Mouse (Mus musculus) hindbrain, embryonic 14.5 days (tissue): Measurements from ENCODE around the gene Slc22a12. TPM values are rescaled to one million over a fixed set of nuclear protein-coding genes. Genes with fewer than 3 reads are reported as not detected.

ENCODE experiments used
- ATAC-seq: fragments of 200-750 bp; cut with Nextera tagmentation; 2 replicates; pipeline ENCODE4 v1.8.0; 2017; ENCODE audit warnings: moderate number of reproducible peaks, mild to moderate bottlenecking, moderate TSS enrichment, moderate library complexity; ENCODE audit not compliant: low FRiP score
- DNase-seq: peaks from one replicate; pipeline ENCODE4 v3.0.0-alpha.2; 2015; ENCODE audit warnings: low spot score
- H3K27ac ChIP-seq: fragments of 300-500 bp; sonication (generic); 2 replicates; pipeline ENCODE4 v1.5.1; 2014; ENCODE audit warnings: mild to moderate bottlenecking, moderate library complexity
- H3K27me3 ChIP-seq: fragments of 300-500 bp; sonication (generic); 2 replicates; pipeline ENCODE4 v1.6.1; 2014; ENCODE audit warnings: mild to moderate bottlenecking, low read length, mixed read lengths; ENCODE audit not compliant: control insufficient read depth, insufficient read depth
- H3K36me3 ChIP-seq: fragments of 300-500 bp; sonication (generic); replicated peaks from 2 replicates; pipeline ENCODE4 v1.6.1; 2014; ENCODE audit not compliant: control insufficient read depth, insufficient read depth
- H3K4me1 ChIP-seq: fragments of 300-500 bp; sonication (generic); replicated peaks from 2 replicates; pipeline ENCODE4 v1.6.1; 2014; ENCODE audit warnings: antibody characterized with exemption, low read length, mixed read lengths; ENCODE audit not compliant: control insufficient read depth, insufficient read depth
- H3K4me2 ChIP-seq: fragments of 300-500 bp; sonication (generic); replicated peaks from 2 replicates; pipeline ENCODE4 v1.6.1; 2014; ENCODE audit warnings: mild to moderate bottlenecking, moderate library complexity
- H3K4me3 ChIP-seq: fragments of 300-500 bp; sonication (generic); replicated peaks from 2 replicates; pipeline ENCODE4 v1.5.1; 2014; ENCODE audit warnings: mild to moderate bottlenecking, low read length
- H3K9ac ChIP-seq: fragments of 300-500 bp; sonication (generic); 2 replicates; pipeline ENCODE4 v1.6.1; 2014
- H3K9me3 ChIP-seq: fragments of 300-500 bp; sonication (generic); 2 replicates; pipeline ENCODE4 v1.6.1; 2016; ENCODE audit warnings: low read length; ENCODE audit not compliant: control insufficient read depth
- WGBS: fragments of 180-500 bp; shearing (Covaris S2); extraction: QIAGEN DNeasy Blood & Tissue Kit; methylation state at CpG from one replicate; pipeline ENCODE4 v1.1.7; 2014; 5-methylcytosine and 5-hydroxymethylcytosine counted together
- polyA plus RNA-seq: library from polyadenylated mRNA; unstranded; fragments of >200 nt; fragmentation: Nextera tagmentation; extraction: Ambion mirVana; gene quantifications from 2 replicates; pipeline ENCODE4 v1.2.1, GENCODE M21; 2014

Slc22a12 gene
- polyA plus RNA-seq, 1 experiment from 2014 or later: not detected

GRCm38 (mm10) chr19:6534118-6534415 lies 8.8 kb downstream of the Slc22a12 start:
- Histone ChIP-seq H3K4me3 (no peak overlapping the region), H3K9ac (no peak overlapping the region), H3K27ac (no peak overlapping the region), H3K36me3 (no peaks in the 10 kb centered on the region; the same call in none of the 2 replicates), H3K27me3 (no peaks in the 10 kb centered on the region), H3K9me3 (no peaks in the 10 kb centered on the region), H3K4me2 (no peak overlapping the region), H3K4me1 (peaks cover 48% of the 10 kb centered on the region)
- ATAC-seq (no peak), DNase-seq (no peak)
- 30% methylated on average over 5 of the region's 5 CpGs for WGBS

- Histone ChIP-seq H3K27ac (no peak overlapping the region), H3K9ac (peak overlapping the region; percentile 66; the same call in 1 of the 2 replicates), H3K27me3 (no peaks in the 10 kb centered on the region), H3K9me3 (no peaks in the 10 kb centered on the region), H3K4me3 (no peak overlapping the region), H3K36me3 (no peaks in the 10 kb centered on the region; the same call in none of the 2 replicates), H3K4me2 (peak overlapping the region; percentile 54; the same call in 1 of the 2 replicates), H3K4me1 (peaks cover 50% of the 10 kb centered on the region)
- ATAC-seq: no peak
- no peak for DNase-seq
- WGBS: 60% methylated on average over 11 of the region's 11 CpGs
Observed at GRCm38 (mm10) chr19:6533290-6534117, 9.3 kb downstream of the Slc22a12 start.

DNA sequence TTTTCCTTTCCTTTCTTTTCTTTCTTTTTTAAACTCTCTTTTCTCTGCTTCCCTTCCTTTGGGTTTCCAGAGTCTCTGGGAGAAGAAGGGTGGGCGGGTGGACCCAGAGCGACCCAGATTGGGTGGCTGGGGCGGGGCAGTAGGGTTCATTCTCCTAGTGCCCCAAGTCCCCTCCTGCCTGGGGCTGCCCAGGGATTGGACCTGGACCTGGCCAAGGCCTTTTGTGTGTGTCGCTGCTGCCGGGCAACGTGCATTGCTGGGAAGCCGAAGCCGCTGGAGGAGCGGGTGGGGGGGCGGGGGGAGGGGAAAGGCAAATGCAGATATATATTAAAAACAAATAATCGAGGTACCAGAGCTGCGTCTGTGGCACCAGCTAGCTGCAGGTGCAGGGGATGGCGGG lies 10.2 kb downstream of the Slc22a12 start:
- DNase-seq (no peak), ATAC-seq (no peak)
- WGBS: 8% methylated on average over 13 of the region's 13 CpGs
- Histone ChIP-seq H3K4me1 (peaks cover 50% of the 10 kb centered on the region), H3K4me2 (peak overlapping the region; percentile 54), H3K27me3 (no peaks in the 10 kb centered on the region), H3K4me3 (peak overlapping the region; percentile 30; the same call in 1 of the 2 replicates), H3K36me3 (peaks cover 2% of the 10 kb centered on the region), H3K27ac (peak overlapping the region; percentile 73), H3K9me3 (no peaks in the 10 kb centered on the region), H3K9ac (peak overlapping the region; percentile 66; the same call in 1 of the 2 replicates)

- Histone ChIP-seq H3K36me3 (peaks cover 9% of the 10 kb centered on the region), H3K4me3 (peak overlapping the region; percentile 30), H3K27ac (peak overlapping the region; percentile 73), H3K4me2 (peak overlapping the region; percentile 54), H3K9me3 (no peaks in the 10 kb centered on the region), H3K4me1 (peaks cover 50% of the 10 kb centered on the region), H3K9ac (peak overlapping the region; percentile 66), H3K27me3 (no peaks in the 10 kb centered on the region)
- no peak for ATAC-seq
- WGBS: 2% methylated on average over 34 of the region's 36 CpGs
- DNase-seq: peak; percentile 46
Observed at GRCm38 (mm10) chr19:6531832-6532471, 10.9 kb downstream of the Slc22a12 start.

DNA sequence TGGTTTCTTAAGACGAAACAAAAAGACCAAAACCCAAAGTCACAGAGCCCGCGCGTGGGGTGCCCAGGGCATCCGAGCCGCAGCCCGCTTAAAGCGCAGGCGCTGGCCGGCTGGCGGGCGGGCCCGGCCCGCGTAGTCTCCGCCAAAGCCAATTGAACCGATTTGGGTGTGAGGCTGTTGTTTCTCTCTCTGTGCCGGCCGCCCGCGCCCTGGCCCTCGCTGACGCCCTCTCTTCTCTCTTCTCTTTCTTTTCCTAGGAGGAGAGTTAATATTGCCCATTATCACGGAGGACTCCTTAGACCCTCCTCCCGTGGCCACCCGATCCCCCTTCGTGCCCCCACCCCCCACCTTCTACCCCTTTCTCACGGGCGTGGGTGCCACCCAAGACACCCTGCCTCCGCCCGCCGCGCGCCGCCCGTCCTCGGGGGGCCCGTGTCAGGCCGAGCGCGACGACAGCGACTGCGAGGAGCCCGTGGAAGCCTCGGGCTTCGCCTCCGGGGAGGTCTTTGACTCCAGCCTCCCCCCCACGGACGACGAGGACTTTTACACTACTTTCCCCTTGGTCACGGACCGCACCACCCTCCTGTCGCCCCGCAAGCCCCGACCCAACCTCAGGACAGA lies 11.7 kb downstream of the Slc22a12 start:
- H3K4me2 ChIP-seq: peak overlapping the region; percentile 54
- no peak for ATAC-seq
- peak; percentile 55 for DNase-seq
- peaks cover 46% of the 10 kb centered on the region for H3K4me1 ChIP-seq
- H3K4me3 ChIP-seq: peak overlapping the region; percentile 30
- peak overlapping the region; percentile 66 for H3K9ac ChIP-seq
- no peaks in the 10 kb centered on the region for H3K27me3 ChIP-seq
- H3K9me3 ChIP-seq: no peaks in the 10 kb centered on the region
- H3K36me3 ChIP-seq: peaks cover 17% of the 10 kb centered on the region
- WGBS: 2% methylated on average over 54 of the region's 56 CpGs
- H3K27ac ChIP-seq: peak overlapping the region; percentile 73

- Histone ChIP-seq H3K4me2 (peak overlapping the region; percentile 54), H3K9ac (no peak overlapping the region), H3K27ac (no peak overlapping the region), H3K4me3 (no peak overlapping the region), H3K36me3 (peaks cover 23% of the 10 kb centered on the region), H3K9me3 (no peaks in the 10 kb centered on the region), H3K27me3 (no peaks in the 10 kb centered on the region), H3K4me1 (peaks cover 46% of the 10 kb centered on the region)
- DNase-seq (no peak), ATAC-seq (no peak)
- WGBS: 18% methylated on average over 13 of the region's 13 CpGs
Observed at GRCm38 (mm10) chr19:6530359-6530758, 12.5 kb downstream of the Slc22a12 start.

DNA sequence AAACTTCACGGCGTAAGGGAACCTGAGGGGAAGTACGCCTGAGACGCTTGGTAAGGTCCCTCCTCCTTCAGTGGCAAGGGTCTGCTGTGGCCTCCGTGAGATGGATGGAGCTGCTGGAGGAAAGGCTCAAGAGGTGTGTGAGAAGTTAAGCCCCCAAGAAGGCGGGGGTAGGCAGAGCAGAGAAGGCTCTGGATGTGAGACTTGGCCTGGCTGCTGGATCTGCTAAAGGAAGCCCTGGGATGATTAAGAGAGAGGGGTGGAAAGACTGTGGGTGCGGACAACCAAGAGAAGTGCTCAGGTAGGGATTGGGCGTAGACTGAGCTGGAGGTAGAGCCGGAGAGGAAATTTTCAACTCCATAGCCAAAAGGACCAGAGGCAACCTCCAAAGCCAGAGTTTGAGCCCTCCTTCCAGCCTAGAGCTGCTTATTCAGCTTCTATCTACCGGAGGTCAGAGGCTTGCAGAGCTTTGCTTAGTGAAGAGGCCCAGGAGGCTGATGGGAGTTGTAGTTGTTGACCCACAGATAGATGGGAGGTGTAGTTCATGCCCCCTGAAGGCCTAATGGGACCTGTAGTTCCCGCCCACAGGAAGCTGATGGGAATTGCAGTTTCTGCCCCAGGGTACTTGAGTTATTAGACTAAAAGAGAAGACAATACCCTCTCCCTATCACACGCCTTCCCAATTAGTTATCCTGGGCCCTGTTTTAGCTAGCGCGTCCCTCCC lies 13.4 kb downstream of the Slc22a12 start:
- Histone ChIP-seq H3K36me3 (peaks cover 32% of the 10 kb centered on the region), H3K9me3 (no peaks in the 10 kb centered on the region), H3K4me1 (peaks cover 46% of the 10 kb centered on the region), H3K4me3 (no peak overlapping the region), H3K9ac (peak overlapping the region; percentile 5; the same call in 1 of the 2 replicates), H3K27me3 (no peaks in the 10 kb centered on the region), H3K4me2 (peak overlapping the region; percentile 54), H3K27ac (peak overlapping the region; percentile 36; the same call in 1 of the 2 replicates)
- DNase-seq (peak; percentile 61), ATAC-seq (no peak)
- WGBS: 59% methylated on average over 14 of the region's 14 CpGs

DNA sequence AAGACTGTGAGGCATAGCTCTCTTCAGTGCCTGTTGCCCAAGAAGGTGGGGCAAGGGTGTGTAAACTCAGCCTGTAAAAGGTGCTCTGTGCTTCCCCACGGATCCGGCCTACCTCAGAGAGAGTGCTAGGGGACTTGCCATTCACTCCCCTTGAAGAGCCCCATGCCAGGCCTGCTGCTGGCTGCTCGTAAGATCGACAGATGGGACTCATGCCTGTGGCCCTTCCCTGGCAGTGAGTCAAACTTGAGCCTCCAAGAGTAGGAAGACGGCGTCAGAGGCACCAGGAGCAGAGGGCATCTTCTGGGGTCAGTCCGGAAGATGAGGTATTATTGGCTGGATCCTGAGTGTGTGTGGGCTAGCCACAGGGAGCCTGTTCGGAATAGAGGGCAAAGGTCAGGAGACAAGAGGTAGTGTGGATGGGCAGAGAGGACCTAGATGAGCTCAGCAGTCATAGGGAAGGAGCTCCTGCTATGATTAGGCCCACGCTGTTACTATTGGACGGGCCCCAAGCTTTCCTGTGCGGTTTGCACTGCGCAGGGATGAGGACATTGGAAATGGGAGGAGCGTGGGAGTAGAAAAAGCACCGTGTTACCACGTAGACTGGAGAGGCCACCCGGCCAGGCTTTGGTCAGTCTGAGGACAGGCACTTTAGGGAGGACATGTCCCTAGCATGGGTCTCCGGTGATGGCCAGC lies 14.8 kb downstream of the Slc22a12 start:
- no peak overlapping the region for H3K4me3 ChIP-seq
- H3K4me1 ChIP-seq: peaks cover 37% of the 10 kb centered on the region
- no peak overlapping the region for H3K4me2 ChIP-seq
- 73% methylated on average over 17 of the region's 17 CpGs for WGBS
- no peaks in the 10 kb centered on the region for H3K27me3 ChIP-seq
- no peaks in the 10 kb centered on the region for H3K9me3 ChIP-seq
- no peak for DNase-seq
- H3K9ac ChIP-seq: no peak overlapping the region
- H3K27ac ChIP-seq: no peak overlapping the region
- peaks cover 47% of the 10 kb centered on the region for H3K36me3 ChIP-seq
- no peak for ATAC-seq
